26 mouse cellular contexts compared by ENCODE assay signal in genomic region chr13:8481347-8481746, GRCm38 (mm10).
A peak's percentile ranks its signal among the peaks of the same experiment; 100 is the strongest.
DNase-seq lines count a peak whose midpoint lies in the region; ATAC-seq lines count a peak whose summit lies in the region.
"Had no signal": no experiment of that assay in that cellular context is flagged by ENCODE, and none has a peak within 500 bp of the region (broad histone marks: within the 10 kb centered on the region; RNA-seq: fewer than 3 reads in every experiment).

No protein-coding gene starts in this region.

- no peaks in the 10 kb centered on the region for H3K4me1 ChIP-seq in midbrain, embryonic 11.5 days (ENCODE audit: control insufficient read depth, insufficient read depth, low read length)
- H3K4me1 ChIP-seq in midbrain, embryonic 13.5 days (replicated peaks): no peaks in the 10 kb centered on the region
- H3K4me1 ChIP-seq: embryonic facial prominence, embryonic 13.5 days; embryonic facial prominence, embryonic 15.5 days; forebrain, embryonic 10.5 days; forebrain, embryonic 12.5 days had no signal

- intact Hi-C loops in left cerebral cortex, postnatal 25 days (cut with DNase I): no loop called here

- H3K36me3 ChIP-seq in midbrain, embryonic 11.5 days (ENCODE audit: control insufficient read depth, insufficient read depth, low read length): no peaks in the 10 kb centered on the region
- no peaks in the 10 kb centered on the region for H3K36me3 ChIP-seq in midbrain, embryonic 13.5 days
- H3K36me3 ChIP-seq: embryonic facial prominence, embryonic 13.5 days; embryonic facial prominence, embryonic 15.5 days; forebrain, embryonic 10.5 days; forebrain, embryonic 12.5 days; G1E had no signal

- H3K4me2 ChIP-seq in midbrain, embryonic 11.5 days: no peak overlapping the region
- no peak overlapping the region for H3K4me2 ChIP-seq in midbrain, embryonic 13.5 days (replicated peaks)
- H3K4me2 ChIP-seq: embryonic facial prominence, embryonic 13.5 days; embryonic facial prominence, embryonic 15.5 days; forebrain, embryonic 12.5 days had no signal

- H3K27me3 ChIP-seq in midbrain, embryonic 11.5 days (ENCODE audit: control insufficient read depth, insufficient read depth, low read length): no peaks in the 10 kb centered on the region
- no peaks in the 10 kb centered on the region for H3K27me3 ChIP-seq in midbrain, embryonic 13.5 days
- H3K27me3 ChIP-seq: embryonic facial prominence, embryonic 13.5 days; embryonic facial prominence, embryonic 15.5 days; forebrain, embryonic 12.5 days had no signal

- H3K9me3 ChIP-seq in midbrain, embryonic 11.5 days (ENCODE audit: control insufficient read depth, low read length): no peaks in the 10 kb centered on the region
- H3K9me3 ChIP-seq in midbrain, embryonic 13.5 days: no peaks in the 10 kb centered on the region
- H3K9me3 ChIP-seq: embryonic facial prominence, embryonic 13.5 days; embryonic facial prominence, embryonic 15.5 days; forebrain, embryonic 10.5 days; forebrain, embryonic 12.5 days; G1E had no signal

- 37% methylated on average over 3 of the region's 3 CpGs for WGBS in midbrain, embryonic 11.5 days
- WGBS in midbrain, embryonic 13.5 days: 38% methylated on average over 3 of the region's 3 CpGs

- no peak overlapping the region for H3K27ac ChIP-seq in midbrain, embryonic 11.5 days (ENCODE audit: low read depth, low read length)
- no peak overlapping the region for H3K27ac ChIP-seq in midbrain, embryonic 13.5 days
- H3K27ac ChIP-seq: embryonic facial prominence, embryonic 13.5 days; embryonic facial prominence, embryonic 15.5 days; forebrain, embryonic 10.5 days; forebrain, embryonic 12.5 days had no signal

- H3K9ac ChIP-seq in midbrain, embryonic 11.5 days (ENCODE audit: low read length): no peak overlapping the region
- no peak overlapping the region for H3K9ac ChIP-seq in midbrain, embryonic 13.5 days (replicated peaks)
- H3K9ac ChIP-seq: embryonic facial prominence, embryonic 13.5 days; embryonic facial prominence, embryonic 15.5 days; forebrain, embryonic 12.5 days had no signal

- ATAC-seq in midbrain, embryonic 11.5 days (ENCODE audit: low FRiP score): no peak
- no peak for ATAC-seq in midbrain, embryonic 13.5 days
- ATAC-seq: activated CD4-positive, CD25-positive, alpha-beta regulatory T cell, adult 4 months; forebrain, embryonic 14.5 days; forebrain, embryonic 16.5 days; Patski had no signal

- H3K4me3 ChIP-seq in midbrain, embryonic 11.5 days (ENCODE audit: low read depth, low read length): no peak overlapping the region
- H3K4me3 ChIP-seq in midbrain, embryonic 13.5 days (replicated peaks): no peak overlapping the region
- H3K4me3 ChIP-seq: embryonic facial prominence, embryonic 13.5 days; embryonic facial prominence, embryonic 15.5 days; erythroblast, embryonic 14.5 days; forebrain, embryonic 10.5 days; forebrain, embryonic 12.5 days had no signal

- peak; percentile 78 for DNase-seq in midbrain, embryonic 11.5 days (ENCODE audit: low spot score, missing footprints)
- DNase-seq in R1 (ENCODE audit: low read depth, low spot score): peak; percentile 61
- DNase-seq in brain, adult 2 months (ENCODE audit: low read depth, low spot score): peak; percentile 33
- DNase-seq in left cerebral cortex, postnatal 25 days (ENCODE audit: low spot score in 2 of 2): no peak
- no peak for DNase-seq in left cerebral cortex, adult 8-10 months (ENCODE audit: low spot score in 2 of 2)
- DNase-seq: adrenal gland, adult 8-10 months; adrenal gland, postnatal 14 days; adrenal gland, postnatal 36 days; cerebellum, adult 11 months; cerebellum, adult 18-20 months; cerebellum, adult 8-10 months; cerebellum, adult 9-11 months; cerebellum, postnatal 14 days; cerebellum, postnatal 36 days; embryo, embryonic 11 days had no signal

Comparison
In these comparisons a context has a peak if more than half of its experiments do, and no peak if none do; other contexts are left out.
1. DNase-seq: peak in midbrain, embryonic 11.5 days (single experiment), R1 (single experiment) and brain, adult 2 months (single experiment); none in left cerebral cortex, postnatal 25 days (0 of 2) and left cerebral cortex, adult 8-10 months (0 of 2).